Mouse (Mus musculus) liver, postnatal 0 days (tissue): ENCODE measurements around the gene Kif20b. TPM values are rescaled to one million over a fixed set of nuclear protein-coding genes. Genes with fewer than 3 reads are reported as not detected.

Source experiments
- ATAC-seq: fragments of 200-750 bp; cut with Nextera tagmentation; 2 replicates; pipeline ENCODE4 v1.8.0; 2017; ENCODE audit warnings: mild to moderate bottlenecking, moderate library complexity
- DNase-seq: peaks from one replicate; pipeline ENCODE4 v3.0.0-alpha.2; 2016
- H3K27ac ChIP-seq: fragments of 300-500 bp; sonication (generic); 2 replicates; pipeline ENCODE4 v1.5.1; 2014; ENCODE audit warnings: antibody characterized with exemption, moderate library complexity, mild to moderate bottlenecking, low read depth
- H3K27me3 ChIP-seq: fragments of 300-500 bp; sonication (generic); 2 replicates; pipeline ENCODE4 v1.6.1; 2014; ENCODE audit warnings: low read length, control low read depth, mixed read lengths; ENCODE audit not compliant: insufficient read depth
- H3K36me3 ChIP-seq: fragments of 300-500 bp; sonication (generic); replicated peaks from 2 replicates; pipeline ENCODE4 v1.6.1; 2014; ENCODE audit warnings: mild to moderate bottlenecking, control low read depth, low read length, moderate library complexity, mixed read lengths; ENCODE audit not compliant: insufficient read depth
- H3K4me1 ChIP-seq: fragments of 300-500 bp; sonication (generic); 2 replicates; pipeline ENCODE4 v1.6.1; 2014; ENCODE audit warnings: antibody characterized with exemption, mild to moderate bottlenecking, control low read depth; ENCODE audit not compliant: insufficient read depth
- H3K4me2 ChIP-seq: fragments of 300-500 bp; sonication (generic); 2 replicates; pipeline ENCODE4 v1.6.1; 2014; ENCODE audit warnings: low read depth, mild to moderate bottlenecking, low read length, moderate library complexity, mixed read lengths
- H3K4me3 ChIP-seq: fragments of 300-500 bp; sonication (generic); 2 replicates; pipeline ENCODE4 v1.5.1; 2014; ENCODE audit warnings: low read depth, low read length
- H3K9ac ChIP-seq: fragments of 300-500 bp; sonication (generic); replicated peaks from 2 replicates; pipeline ENCODE4 v1.6.1; 2014; ENCODE audit warnings: mild to moderate bottlenecking, moderate library complexity
- H3K9me3 ChIP-seq: fragments of 300-500 bp; sonication (generic); 2 replicates; pipeline ENCODE4 v1.6.1; 2016; ENCODE audit warnings: mild to moderate bottlenecking, control low read depth, low read length, mixed read lengths
- CTCF ChIP-seq: sonication (generic); IDR thresholded peaks from 2 replicates; pipeline ENCODE4 v1.5.1; 2016; ENCODE audit warnings: antibody characterized with exemption, low read depth
- EP300 ChIP-seq: IDR thresholded peaks from 2 replicates; pipeline ENCODE4 v1.6.1; 2016; ENCODE audit warnings: antibody characterized with exemption, low read depth, mild to moderate bottlenecking
- WGBS: fragments of 180-500 bp; shearing (Covaris S2); extraction: QIAGEN DNeasy Blood & Tissue Kit; methylation state at CpG from one replicate; pipeline ENCODE4 v1.1.7; 2014; ENCODE audit not compliant: insufficient replicate concordance; 5-methylcytosine and 5-hydroxymethylcytosine counted together
- polyA plus RNA-seq: library from polyadenylated mRNA; unstranded; fragments of >200 nt; fragmentation: Nextera tagmentation; extraction: Ambion mirVana; gene quantifications from 2 replicates; pipeline ENCODE4 v1.2.1, GENCODE M21; 2015

The Kif20b gene
- 13.9 and 18.0 TPM in 2 replicates for polyA plus RNA-seq

DNA sequence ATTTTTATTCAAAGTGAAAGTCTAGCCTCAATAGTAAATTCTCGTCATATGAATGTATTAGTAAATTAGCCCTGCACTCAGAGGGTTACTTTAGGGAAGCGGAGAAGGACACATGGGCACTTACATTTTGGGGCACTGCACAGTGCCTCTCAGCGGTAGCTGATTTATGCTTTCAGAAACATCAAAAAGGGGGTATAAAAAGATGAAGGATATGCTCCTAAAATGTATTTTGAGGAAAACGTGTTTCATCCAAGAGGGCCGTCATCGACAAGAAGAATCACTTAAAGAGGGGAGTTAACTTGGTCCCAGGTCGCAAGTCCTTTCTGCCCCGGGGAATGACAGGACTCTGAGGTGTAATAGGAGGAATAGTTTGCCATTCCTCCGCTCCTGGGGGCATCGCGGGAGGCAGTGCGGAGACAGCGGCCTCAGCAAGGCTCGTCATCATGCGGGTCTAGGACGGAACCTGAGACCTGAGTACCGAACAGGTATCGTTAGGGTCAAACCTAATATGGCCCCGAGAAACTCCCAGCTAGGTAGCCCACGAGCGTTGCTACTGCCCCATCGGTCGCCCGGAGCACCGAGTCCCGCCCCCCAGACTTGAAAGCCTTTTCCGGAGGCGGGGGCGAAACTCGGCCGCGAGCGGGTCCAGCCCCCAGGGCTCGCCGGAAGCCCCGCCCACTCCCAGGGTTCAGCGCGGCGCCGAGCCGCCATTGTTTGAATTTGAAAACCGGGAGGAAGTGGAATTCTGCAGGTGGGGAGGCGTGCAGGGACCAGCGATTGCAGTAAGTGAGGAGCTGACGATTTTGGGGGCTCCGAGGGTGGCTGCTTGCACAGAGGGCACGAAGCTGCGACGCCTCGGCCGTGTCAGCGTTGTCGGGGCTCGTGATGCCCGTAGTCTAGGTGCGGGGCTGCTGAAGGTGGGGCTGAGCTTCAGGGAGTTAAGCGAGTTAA is at the start of gene Kif20b:
Gene Kif20b, plus strand, starts transcription at position 710 of the 951 bp plus-strand sequence.
- Histone ChIP-seq H3K36me3 (peaks cover 3% of the 10 kb centered on the region; the same call in 1 of the 2 replicates), H3K9ac (peak within 1 kb of the TSS; percentile 73), H3K27me3 (no peaks in the 10 kb centered on the region), H3K27ac (peak within 1 kb of the TSS; percentile 93), H3K9me3 (no peaks in the 10 kb centered on the region), H3K4me3 (peak within 1 kb of the TSS; percentile 74), H3K4me1 (no peaks in the 10 kb centered on the region; the same call in 1 of the 2 replicates), H3K4me2 (peak within 1 kb of the TSS; percentile 85)
- DNase-seq (peak; percentile 97), ATAC-seq (peak; percentile 99)
- no peak for TF ChIP-seq EP300
- peak; percentile 28; the same call in 1 of the 2 replicates for TF ChIP-seq CTCF
- under 1% methylated on average over 55 of the region's 57 CpGs for WGBS

DNA sequence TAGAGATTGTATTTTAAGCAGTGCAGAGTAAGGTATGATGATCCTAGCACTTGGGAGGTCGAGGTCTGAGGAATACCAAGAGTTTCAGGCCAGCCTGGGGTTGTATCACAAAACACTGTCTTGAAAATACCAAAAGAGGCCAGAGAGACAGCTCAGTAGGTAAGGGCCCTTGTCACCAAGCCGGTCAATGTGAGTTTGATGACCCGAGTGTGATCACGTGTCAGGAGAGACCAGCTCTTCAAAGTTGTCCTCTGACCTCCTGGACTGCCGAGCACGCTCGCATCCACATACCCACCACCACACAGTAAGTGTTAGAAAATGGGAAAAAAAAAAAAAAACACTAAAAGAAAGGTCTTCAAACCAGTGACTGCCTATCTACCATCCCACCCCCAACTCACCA is 45.5 kb upstream of the Kif20b start:
- H3K27ac ChIP-seq: peak overlapping the region; percentile 89
- DNase-seq (peak; percentile 56), ATAC-seq (no peak)
- no peaks in the 10 kb centered on the region for H3K9me3 ChIP-seq
- H3K4me2 ChIP-seq: peak overlapping the region; percentile 94
- H3K4me1 ChIP-seq: peaks cover 7% of the 10 kb centered on the region; the same call in 1 of the 2 replicates
- WGBS: 73% methylated on average over 7 of the region's 7 CpGs
- TF ChIP-seq CTCF (no peak), EP300 (peak; percentile 28; the same call in 1 of the 2 replicates)
- 0 out of 2 replicates have a peak overlapping the region, but pooled peaks have one; percentile 42 for H3K9ac ChIP-seq
- H3K4me3 ChIP-seq: peak overlapping the region; percentile 89
- H3K36me3 ChIP-seq: no peaks in the 10 kb centered on the region
- H3K27me3 ChIP-seq: no peaks in the 10 kb centered on the region

DNA sequence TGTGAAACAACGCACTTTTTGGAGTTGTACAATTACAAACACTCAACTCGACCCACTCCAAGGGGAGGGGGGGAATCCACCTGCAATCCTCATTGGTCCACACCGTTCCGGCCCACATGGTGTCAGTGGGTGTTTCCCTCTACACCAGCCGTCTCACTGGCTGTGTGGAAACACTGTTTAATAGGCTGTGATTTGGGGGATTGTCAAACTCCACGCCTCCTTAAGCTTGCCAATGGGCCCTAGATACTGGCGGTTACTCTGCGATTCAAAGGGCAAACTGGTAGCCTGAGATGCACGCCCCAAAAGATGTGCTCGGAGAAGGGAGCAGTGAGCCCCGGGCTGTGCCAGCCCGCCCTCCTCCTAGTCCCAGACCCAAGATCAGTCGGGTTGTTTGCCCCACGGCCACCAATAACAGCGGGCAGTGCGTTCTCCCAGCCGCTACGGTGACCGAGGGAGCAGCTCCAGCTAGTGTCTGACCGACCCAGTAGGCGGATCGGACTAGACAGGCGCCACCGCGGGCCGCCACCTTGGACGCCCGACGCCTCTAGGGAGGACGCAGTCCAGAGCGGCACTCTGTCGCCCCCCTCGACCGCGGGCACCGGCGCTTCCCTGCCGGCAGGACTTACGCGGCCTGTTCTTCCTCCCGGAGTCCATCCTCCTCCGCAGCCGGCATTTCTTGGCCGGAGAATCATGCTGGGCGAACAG is 44.1 kb upstream of the Kif20b start:
- Histone ChIP-seq H3K36me3 (no peaks in the 10 kb centered on the region), H3K4me1 (peaks cover 12% of the 10 kb centered on the region; the same call in 1 of the 2 replicates), H3K27ac (peak overlapping the region; percentile 99), H3K4me2 (peak overlapping the region; percentile 94), H3K9ac (peak overlapping the region; percentile 90), H3K9me3 (no peaks in the 10 kb centered on the region), H3K27me3 (no peaks in the 10 kb centered on the region), H3K4me3 (peak overlapping the region; percentile 89)
- peak; percentile 92 for ATAC-seq
- peak; percentile 51 for TF ChIP-seq CTCF
- peak; percentile 62; the same call in 1 of the 2 replicates for TF ChIP-seq EP300
- under 1% methylated on average over 44 of the region's 45 CpGs for WGBS
- DNase-seq: peak; percentile 84

DNA sequence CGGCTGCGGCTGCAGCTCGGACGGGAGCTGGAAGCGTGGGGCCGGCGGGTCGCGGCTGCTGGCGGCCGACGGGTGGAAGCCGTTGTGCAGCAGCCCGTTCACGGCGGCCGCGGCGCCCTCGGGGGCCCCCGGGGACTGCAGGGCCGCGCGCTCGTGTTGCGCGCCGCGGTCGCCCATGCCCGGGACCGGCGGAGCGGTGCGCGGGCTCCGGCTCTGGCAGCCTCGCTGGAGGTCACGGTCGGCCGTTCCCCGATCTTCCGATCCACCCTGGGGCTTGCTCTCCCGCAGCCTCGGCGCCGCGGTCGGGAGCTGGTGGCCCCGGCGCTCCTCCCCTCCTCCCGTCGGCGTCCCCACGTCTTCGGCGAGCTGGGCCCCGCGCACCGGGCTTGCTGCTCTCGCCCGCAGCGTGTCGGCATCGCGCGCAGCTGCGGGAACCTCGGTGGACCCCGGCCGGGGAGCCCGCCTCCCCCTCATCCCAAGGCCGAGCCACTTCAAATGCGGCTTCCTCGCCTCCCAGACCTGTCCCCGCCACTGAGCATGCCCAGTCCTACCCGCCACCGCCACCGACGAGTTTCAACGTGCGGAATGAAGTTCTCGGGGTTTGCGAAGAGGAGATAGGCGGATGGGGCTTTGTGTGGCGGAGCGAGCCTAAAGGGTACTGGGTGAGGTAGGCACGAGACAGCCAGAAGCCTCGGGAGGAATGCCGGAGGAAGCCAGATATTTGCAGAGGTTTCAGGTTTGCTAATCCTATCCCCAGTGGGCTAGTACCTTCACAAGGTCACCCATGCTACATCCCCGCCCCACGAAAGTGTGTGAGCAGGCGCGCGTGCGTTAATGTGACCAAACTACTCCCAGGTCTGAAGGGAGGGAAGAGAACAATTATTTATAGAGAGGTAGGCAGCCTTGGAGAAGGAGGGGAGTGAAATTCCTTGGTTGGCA is 43.3 kb upstream of the Kif20b start, which contains the start of gene Pank1:
Gene Pank1, minus strand, starts transcription at position 853 of the 939 bp plus-strand sequence.
- DNase-seq (peak; percentile 70), ATAC-seq (peak; percentile 16)
- Histone ChIP-seq H3K36me3 (no peaks in the 10 kb centered on the region), H3K4me2 (peak within 1 kb of the TSS; percentile 94), H3K27me3 (no peaks in the 10 kb centered on the region), H3K27ac (peak within 1 kb of the TSS; percentile 99), H3K4me3 (peak within 1 kb of the TSS; percentile 89), H3K4me1 (peaks cover 12% of the 10 kb centered on the region; the same call in 1 of the 2 replicates), H3K9ac (peak within 1 kb of the TSS; percentile 90), H3K9me3 (no peaks in the 10 kb centered on the region)
- TF ChIP-seq EP300: no peak
- TF ChIP-seq CTCF: no peak
- WGBS: 1% methylated on average over 81 of the region's 96 CpGs

DNA sequence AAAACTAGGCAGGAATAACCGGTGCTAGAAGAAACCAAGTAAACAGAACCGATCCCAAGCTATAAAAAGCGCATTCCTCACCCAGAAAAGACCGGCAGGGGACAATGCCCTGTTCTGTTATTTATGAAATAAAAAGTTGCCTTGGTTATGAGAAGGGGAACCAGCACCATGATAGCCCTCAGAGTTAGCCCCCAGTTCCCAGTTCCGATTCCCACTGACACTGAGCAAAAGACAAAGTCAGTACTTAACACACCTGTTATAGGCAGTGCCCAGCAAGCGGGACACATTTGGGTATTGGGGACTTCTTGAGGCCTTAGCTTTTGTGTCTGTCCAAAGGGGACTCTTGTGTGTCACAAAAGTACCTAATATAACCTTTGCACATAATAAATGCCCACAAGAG is 42.5 kb upstream of the Kif20b start:
- Histone ChIP-seq H3K4me3 (peak overlapping the region; percentile 89), H3K9ac (peak overlapping the region; percentile 90), H3K4me2 (peak overlapping the region; percentile 94), H3K9me3 (no peaks in the 10 kb centered on the region), H3K27ac (peak overlapping the region; percentile 99), H3K4me1 (peaks cover 12% of the 10 kb centered on the region; the same call in 1 of the 2 replicates), H3K36me3 (no peaks in the 10 kb centered on the region), H3K27me3 (no peaks in the 10 kb centered on the region)
- DNase-seq (no peak), ATAC-seq (no peak)
- WGBS: 21% methylated on average over 6 of the region's 6 CpGs
- TF ChIP-seq EP300 (no peak), CTCF (no peak)
